Mouse (Mus musculus) C2C12 (cell line): ENCODE data around the gene Rasl11b. TPM values are rescaled to one million over a fixed set of nuclear protein-coding genes. Genes with fewer than 3 reads are reported as not detected.

ENCODE experiments used
- H3K27me3 ChIP-seq: one replicate; pipeline ENCODE4 v1.6.1; 2011; ENCODE audit not compliant: control insufficient read depth, insufficient read depth, insufficient read length
- H3K36me3 ChIP-seq: one replicate; pipeline ENCODE4 v1.6.1; 2011; ENCODE audit not compliant: control insufficient read depth, insufficient read depth
- H3K4me3 ChIP-seq: one replicate; pipeline ENCODE4 v1.5.1; 2011; ENCODE audit warnings: mild to moderate bottlenecking, control low read depth; ENCODE audit not compliant: poor library complexity, insufficient read depth, severe bottlenecking
- H3K79me2 ChIP-seq: one replicate; pipeline ENCODE4 v1.6.1; 2011; ENCODE audit not compliant: control insufficient read depth, insufficient read depth
- H3K79me3 ChIP-seq: one replicate; pipeline ENCODE4 v1.6.1; 2011; ENCODE audit warnings: low read depth, control low read depth
- H3ac ChIP-seq: one replicate; pipeline ENCODE3; 2011; ENCODE audit warnings: low read depth; ENCODE audit not compliant: control insufficient read depth, insufficient read length
- CEBPB ChIP-seq: IDR thresholded peaks from one replicate; pipeline ENCODE4 v1.6.1; 2011; ENCODE audit warnings: low read depth, mild to moderate bottlenecking, control low read depth, moderate library complexity
- CTCF ChIP-seq: IDR thresholded peaks from one replicate; pipeline ENCODE4 v1.5.1; 2011; ENCODE audit not compliant: control insufficient read depth, insufficient read depth, insufficient read length
- FOSL1 ChIP-seq: IDR thresholded peaks from one replicate; pipeline ENCODE4 v1.8.0; 2011; ENCODE audit warnings: mild to moderate bottlenecking, low read length; ENCODE audit not compliant: poor library complexity, insufficient read depth, severe bottlenecking
- MAX ChIP-seq: IDR thresholded peaks from one replicate; pipeline ENCODE4 v1.6.1; 2011; ENCODE audit warnings: mild to moderate bottlenecking, control low read depth
- MYOD1 ChIP-seq: IDR thresholded peaks from one replicate; pipeline ENCODE4 v1.6.1; 2011; ENCODE audit warnings: low read depth; ENCODE audit not compliant: control insufficient read depth, insufficient read length
- MYOG ChIP-seq: IDR thresholded peaks from one replicate; pipeline ENCODE4 v1.6.1; 2011; ENCODE audit not compliant: control insufficient read depth, insufficient read length; ENCODE audit errors: extremely low read depth
- USF1 ChIP-seq: IDR thresholded peaks from one replicate; pipeline ENCODE4 v1.6.1; 2011; ENCODE audit warnings: low read depth, mild to moderate bottlenecking, control low read depth, moderate library complexity
- polyA plus RNA-seq: library from polyadenylated mRNA; unstranded; fragments of >200 nt; fragmentation: generic; extraction: Trizol; gene quantifications from one replicate; pipeline ENCODE4 v1.2.1, GENCODE M21; 2012; ENCODE audit warnings: missing spikeins

Gene Rasl11b
- polyA plus RNA-seq, 1 experiment = 4.8 TPM

DNA sequence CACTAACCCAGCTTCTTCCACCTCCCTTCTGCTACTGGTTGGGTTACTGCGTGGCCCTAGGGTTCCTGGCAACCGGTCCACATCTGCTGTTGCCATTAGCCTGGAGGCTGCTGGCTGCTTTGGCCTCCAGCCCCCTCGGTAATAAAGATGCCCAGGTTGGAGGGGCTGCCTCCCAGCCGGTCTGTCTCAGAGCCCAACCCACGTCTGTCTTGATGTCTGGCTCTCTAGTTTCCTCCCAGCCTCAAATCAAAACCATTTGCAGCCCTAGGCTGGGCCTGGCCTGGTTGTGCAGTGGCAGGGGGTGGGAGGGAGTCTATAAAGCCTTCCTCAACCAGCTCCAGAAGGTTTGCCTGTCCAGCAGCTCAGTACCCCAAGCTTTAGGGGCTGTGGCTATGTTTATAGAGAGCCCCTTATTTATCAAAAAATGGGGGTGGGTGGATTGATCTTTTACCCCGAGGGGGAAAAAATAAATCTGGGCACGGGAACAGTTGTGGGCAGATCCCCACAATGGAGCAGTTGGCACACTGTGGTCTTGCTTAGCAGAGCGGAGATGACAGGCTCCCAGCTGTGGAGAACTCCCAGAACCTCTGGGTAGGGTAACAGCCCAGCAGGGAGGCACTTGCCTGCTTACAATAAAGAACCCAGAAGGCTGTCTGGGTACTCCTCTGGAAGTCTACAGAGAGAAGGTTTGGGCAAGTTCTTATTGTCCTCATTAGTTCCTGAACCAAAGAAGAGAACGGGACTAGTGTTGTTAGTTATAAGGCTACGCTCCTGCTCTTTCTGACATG is 6.7 kb downstream of the Rasl11b start:
- no peak for TF ChIP-seq MYOG
- TF ChIP-seq MAX = no peak
- no peak for TF ChIP-seq USF1
- no peak for TF ChIP-seq MYOD1
- no peak for TF ChIP-seq CEBPB
- no peak for TF ChIP-seq CTCF
- no peak for TF ChIP-seq FOSL1
- Histone ChIP-seq H3K79me2 (no peaks in the 10 kb centered on the region), H3K79me3 (no peaks in the 10 kb centered on the region), H3ac (no peak overlapping the region), H3K4me3 (no peak overlapping the region), H3K27me3 (no peaks in the 10 kb centered on the region), H3K36me3 (no peaks in the 10 kb centered on the region)

DNA sequence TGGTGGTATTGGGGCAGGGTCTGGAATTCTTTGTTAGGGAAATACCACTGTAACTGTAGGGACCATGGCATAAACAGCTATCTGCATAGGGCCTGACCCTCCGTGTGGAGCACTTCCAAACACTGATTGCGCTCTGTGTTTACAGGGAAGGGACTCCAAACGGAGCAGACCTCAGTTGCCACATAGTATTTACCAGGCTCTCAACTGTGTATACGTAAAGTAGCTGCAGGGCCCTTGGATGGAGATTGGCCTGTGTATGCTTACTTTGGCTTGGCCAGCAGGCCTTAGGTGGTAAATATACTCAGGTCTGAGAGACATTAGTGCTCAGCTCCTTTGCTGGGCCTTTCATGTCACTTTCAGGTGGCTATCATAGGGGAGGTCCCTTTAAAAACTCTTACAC is 7.4 kb downstream of the Rasl11b start:
- no peak overlapping the region for H3K4me3 ChIP-seq
- no peaks in the 10 kb centered on the region for H3K79me2 ChIP-seq
- no peaks in the 10 kb centered on the region for H3K27me3 ChIP-seq
- TF ChIP-seq MAX = no peak
- no peak for TF ChIP-seq CTCF
- no peak for TF ChIP-seq CEBPB
- TF ChIP-seq MYOG = no peak
- no peak for TF ChIP-seq USF1
- no peak for TF ChIP-seq MYOD1
- TF ChIP-seq FOSL1 = no peak
- H3K36me3 ChIP-seq = no peaks in the 10 kb centered on the region
- no peaks in the 10 kb centered on the region for H3K79me3 ChIP-seq
- H3ac ChIP-seq = no peak overlapping the region

DNA sequence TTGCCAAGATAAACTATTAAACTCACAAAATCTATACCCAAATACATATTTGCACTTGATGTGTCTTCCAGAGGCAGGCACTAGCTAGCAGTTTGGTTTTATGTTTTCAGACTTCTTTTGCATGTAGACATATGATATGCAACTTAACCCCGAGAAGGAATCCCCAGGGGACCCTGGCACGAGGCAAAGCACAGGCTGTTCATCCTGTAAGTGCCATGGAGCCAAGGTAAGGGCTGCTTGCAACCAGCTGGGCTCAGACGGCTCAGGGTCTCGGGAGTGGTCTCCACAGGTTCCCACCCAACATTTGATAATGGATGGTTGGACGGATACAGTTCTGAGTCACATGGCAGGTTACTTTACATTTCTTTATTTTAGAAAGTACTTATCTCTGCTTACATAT is 9.4 kb downstream of the Rasl11b start:
- Histone ChIP-seq H3K36me3 (no peaks in the 10 kb centered on the region), H3ac (no peak overlapping the region), H3K4me3 (no peak overlapping the region), H3K79me2 (no peaks in the 10 kb centered on the region), H3K27me3 (no peaks in the 10 kb centered on the region), H3K79me3 (no peaks in the 10 kb centered on the region)
- TF ChIP-seq MAX (no peak), FOSL1 (no peak), CEBPB (no peak), CTCF (no peak), MYOD1 (no peak), USF1 (no peak), MYOG (no peak)

- H3K4me3 ChIP-seq = no peak overlapping the region
- H3K79me3 ChIP-seq = no peaks in the 10 kb centered on the region
- TF ChIP-seq CTCF (no peak), USF1 (no peak), FOSL1 (no peak), MAX (no peak), CEBPB (no peak), MYOG (no peak), MYOD1 (no peak)
- no peaks in the 10 kb centered on the region for H3K27me3 ChIP-seq
- no peaks in the 10 kb centered on the region for H3K36me3 ChIP-seq
- H3K79me2 ChIP-seq = no peaks in the 10 kb centered on the region
- H3ac ChIP-seq = no peak overlapping the region
These were observed 10.4 kb downstream of the Rasl11b start for GRCm38 (mm10) chr5:74205509-74205908.

GRCm38 (mm10) chr5:74206038-74206437 is 11.0 kb downstream of the Rasl11b start:
- H3K79me3 ChIP-seq = no peaks in the 10 kb centered on the region
- TF ChIP-seq MYOG = no peak
- no peak for TF ChIP-seq USF1
- no peak for TF ChIP-seq CEBPB
- TF ChIP-seq FOSL1 = no peak
- no peak for TF ChIP-seq MYOD1
- no peak for TF ChIP-seq MAX
- no peak for TF ChIP-seq CTCF
- no peaks in the 10 kb centered on the region for H3K79me2 ChIP-seq
- H3K27me3 ChIP-seq = no peaks in the 10 kb centered on the region
- H3K4me3 ChIP-seq = no peak overlapping the region
- H3K36me3 ChIP-seq = no peaks in the 10 kb centered on the region
- H3ac ChIP-seq = no peak overlapping the region
